Mouse (Mus musculus) urinary bladder, postnatal 36 days (tissue): ENCODE results near the gene Ank3.

Source experiments
- DNase-seq, 2 experiments: peaks; one replicate each; pipeline ENCODE4 v3.0.0; 2022; ENCODE audit warnings: low spot score in 2 of 2, mixed read lengths in 1 of 2

Gene Ank3

GRCm38 (mm10) chr10:69535123-69535930 is 136.8 kb downstream of the Ank3 start:
- DNase-seq, result no peak

GRCm38 (mm10) chr10:69535931-69536200 is 137.3 kb downstream of the Ank3 start:
- DNase-seq, result no peak

GRCm38 (mm10) chr10:69536372-69537075 is 138.0 kb downstream of the Ank3 start:
- DNase-seq, result no peak

- DNase-seq, result no peak
Measured at GRCm38 (mm10) chr10:69538236-69538635, 139.7 kb downstream of the Ank3 start.

- DNase-seq, result no peak
Measured at GRCm38 (mm10) chr10:69542439-69542838, 143.9 kb downstream of the Ank3 start.

GRCm38 (mm10) chr10:69543876-69544620 is 145.5 kb downstream of the Ank3 start:
- no peak for DNase-seq

- no peak for DNase-seq
Measured at GRCm38 (mm10) chr10:69544653-69545052, 146.1 kb downstream of the Ank3 start.

- DNase-seq, result no peak
Measured at GRCm38 (mm10) chr10:69545936-69546335, 147.4 kb downstream of the Ank3 start.

- DNase-seq, result no peak
Measured at GRCm38 (mm10) chr10:69546643-69547042, 148.1 kb downstream of the Ank3 start.

GRCm38 (mm10) chr10:69548771-69549170 is 150.2 kb downstream of the Ank3 start:
- no peak for DNase-seq

- no peak for DNase-seq
Measured at GRCm38 (mm10) chr10:69549221-69549620, 150.6 kb downstream of the Ank3 start.

- no peak for DNase-seq
Measured at GRCm38 (mm10) chr10:69550824-69551223, 152.3 kb downstream of the Ank3 start.

- no peak for DNase-seq
Measured at GRCm38 (mm10) chr10:69553091-69553490, 154.5 kb downstream of the Ank3 start.

GRCm38 (mm10) chr10:69555592-69555991 is 157.0 kb downstream of the Ank3 start:
- DNase-seq, result no peak

- peak in 1 of 2 experiments; percentile 54 for DNase-seq
Measured at GRCm38 (mm10) chr10:69556278-69556677, 157.7 kb downstream of the Ank3 start.

GRCm38 (mm10) chr10:69560237-69560636 is 161.7 kb downstream of the Ank3 start:
- no peak for DNase-seq

GRCm38 (mm10) chr10:69562931-69563330 is 164.4 kb downstream of the Ank3 start:
- DNase-seq, result no peak

GRCm38 (mm10) chr10:69565052-69565451 is 166.5 kb downstream of the Ank3 start:
- DNase-seq, result no peak

GRCm38 (mm10) chr10:69568976-69569375 is 170.4 kb downstream of the Ank3 start:
- no peak for DNase-seq

GRCm38 (mm10) chr10:69569740-69570139 is 171.2 kb downstream of the Ank3 start:
- no peak for DNase-seq

GRCm38 (mm10) chr10:69570466-69571288 is 172.1 kb downstream of the Ank3 start:
- DNase-seq, result peak; percentile 14 to 30

GRCm38 (mm10) chr10:69571422-69571821 is 172.8 kb downstream of the Ank3 start:
- DNase-seq, result no peak
